Mouse (Mus musculus): ENCODE measurements around the gene Gpc2. TPM values are rescaled to one million over a fixed set of nuclear protein-coding genes. Genes with fewer than 3 reads are reported as not detected.

Gene Gpc2
- total and polyA plus RNA-seq, 3 experiments: 0.04 TPM; not detected in 2

DNA sequence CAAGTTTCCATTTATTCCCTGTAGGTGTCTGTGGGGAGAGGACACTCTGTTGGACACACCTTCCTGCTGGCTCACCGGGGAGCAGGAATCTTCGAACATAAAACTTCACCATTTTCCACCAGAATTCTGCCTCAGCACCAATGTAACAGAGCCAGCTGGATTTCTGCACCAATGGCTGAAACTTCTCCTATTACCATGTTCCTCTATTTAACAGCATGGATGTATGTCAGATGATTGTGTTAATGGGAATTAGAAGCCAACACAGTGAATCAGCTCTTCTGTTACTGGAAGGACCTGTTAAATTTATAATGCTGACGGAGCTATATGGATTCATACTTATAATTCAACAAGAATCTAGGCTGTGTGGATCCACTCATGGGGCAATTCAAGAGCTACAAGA is 50.3 kb downstream of the Gpc2 start:
- Histone ChIP-seq H3K9ac (ENCODE audit: control insufficient read depth, low read depth, low read length, poor library complexity, severe bottlenecking) (no peak overlapping the region), H3K79me2 (ENCODE audit: control insufficient read depth, insufficient read depth, low read length, poor library complexity) (no peaks in the 10 kb centered on the region), H3K4me1 (ENCODE audit: control insufficient read depth in 1 of 2, insufficient read depth in 2 of 2, low read length in 2 of 2) (peaks cover 10 to 17% of the 10 kb centered on the region in 2 experiments), H3K27ac (ENCODE audit: control insufficient read depth, low read depth, low read length) (no peak overlapping the region), H3K4me3 (ENCODE audit: control insufficient read depth in 1 of 2, insufficient read depth in 1 of 2, low read depth in 2 of 2, low read length in 2 of 2) (no peak overlapping the region), H3K9me3 (replicated peaks; ENCODE audit: insufficient read depth, low read length) (no peaks in the 10 kb centered on the region), H3K27me3 (ENCODE audit: control insufficient read depth in 1 of 2, insufficient read depth in 2 of 2, low read length in 2 of 2) (no peaks in the 10 kb centered on the region), H3K36me3 (ENCODE audit: control insufficient read depth in 1 of 2, insufficient read depth in 2 of 2, low read length in 2 of 2) (peaks cover 0 to 17% of the 10 kb centered on the region in 2 experiments; a peak in 2 of 4 replicates)
- peak; percentile 57 for DNase-seq (ENCODE audit: low read depth, low spot score)
- TF ChIP-seq TAL1 (IDR thresholded peaks at IDR 0.05; ENCODE audit: low read length) (no peak), NELFE (IDR thresholded peaks at IDR 0.05; ENCODE audit: low read depth, low read length) (0 out of 2 replicates have a peak, but pooled peaks have one; percentile 15), TCF12 (IDR thresholded peaks at IDR 0.05; ENCODE audit: low read depth, low read length) (no peak), NRF1 (IDR thresholded peaks at IDR 0.05; ENCODE audit: insufficient read depth, low read depth, low read length, poor library complexity, severe bottlenecking) (no peak), SMC3 (IDR thresholded peaks at IDR 0.05; ENCODE audit: low read depth, low read length) (no peak), ZMIZ1 (IDR thresholded peaks at IDR 0.05; ENCODE audit: low read depth, low read length) (no peak)

DNA sequence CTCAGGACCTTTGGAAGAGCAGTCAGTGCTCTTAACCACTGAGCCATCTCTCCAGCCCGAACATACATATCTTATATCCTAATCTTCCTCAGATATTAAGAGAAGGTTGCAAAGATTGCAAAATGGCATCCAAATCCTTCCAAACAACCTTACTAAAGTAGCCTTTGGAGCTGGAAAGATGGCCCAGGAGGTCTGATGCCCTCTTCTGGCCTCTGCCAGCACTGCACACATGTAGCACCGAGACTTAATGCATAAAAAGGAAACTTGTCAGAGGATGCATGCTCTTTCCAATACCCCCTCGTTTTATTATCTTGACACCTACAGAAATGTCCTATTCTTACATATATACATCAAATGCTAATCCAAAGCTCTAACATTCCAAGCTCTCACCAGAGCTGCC is 51.8 kb downstream of the Gpc2 start:
- no peak overlapping the region for H3K4me3 ChIP-seq (ENCODE audit: control insufficient read depth in 1 of 2, insufficient read depth in 1 of 2, low read depth in 2 of 2, low read length in 2 of 2)
- H3K36me3 ChIP-seq (ENCODE audit: control insufficient read depth in 1 of 2, insufficient read depth in 2 of 2, low read length in 2 of 2): peaks cover 0 to 19% of the 10 kb centered on the region in 2 experiments; a peak in 2 of 4 replicates
- H3K79me2 ChIP-seq (ENCODE audit: control insufficient read depth, insufficient read depth, low read length, poor library complexity): no peaks in the 10 kb centered on the region
- no peaks in the 10 kb centered on the region for H3K27me3 ChIP-seq (ENCODE audit: control insufficient read depth in 1 of 2, insufficient read depth in 2 of 2, low read length in 2 of 2)
- H3K9me3 ChIP-seq (replicated peaks; ENCODE audit: insufficient read depth, low read length): no peaks in the 10 kb centered on the region
- no peak overlapping the region for H3K27ac ChIP-seq (ENCODE audit: control insufficient read depth, low read depth, low read length)
- DNase-seq (ENCODE audit: low read depth, low spot score): peak; percentile 84
- H3K9ac ChIP-seq (ENCODE audit: control insufficient read depth, low read depth, low read length, poor library complexity, severe bottlenecking): no peak overlapping the region
- H3K4me1 ChIP-seq (ENCODE audit: control insufficient read depth in 1 of 2, insufficient read depth in 2 of 2, low read length in 2 of 2): peaks cover 10 to 19% of the 10 kb centered on the region in 2 experiments
- TF ChIP-seq GATA1 (IDR thresholded peaks at IDR 0.05; ENCODE audit: low read depth, low read length): no peak
- no peak for TF ChIP-seq TCF12 (IDR thresholded peaks at IDR 0.05; ENCODE audit: low read depth, low read length)
- no peak for TF ChIP-seq MEF2A (IDR thresholded peaks at IDR 0.05; ENCODE audit: extremely low read depth, insufficient replicate concordance, low read depth, low read length, poor library complexity, severe bottlenecking)
- no peak for TF ChIP-seq KAT2A (conservative IDR thresholded peaks at IDR 0.05; ENCODE audit: low read depth, low read length)
- TF ChIP-seq HCFC1 (IDR thresholded peaks at IDR 0.05; ENCODE audit: low read depth, low read length): no peak
- peak; percentile 72 for TF ChIP-seq SMC3 (IDR thresholded peaks at IDR 0.05; ENCODE audit: low read depth, low read length)
- TF ChIP-seq USF2 (IDR thresholded peaks at IDR 0.05; ENCODE audit: borderline replicate concordance in 1 of 2, insufficient read depth in 1 of 2, low read depth in 1 of 2, low read length in 2 of 2): no peak
- no peak for TF ChIP-seq TAL1 (IDR thresholded peaks at IDR 0.05; ENCODE audit: low read length)
- TF ChIP-seq UBTF (IDR thresholded peaks at IDR 0.05; ENCODE audit: borderline replicate concordance, insufficient read depth, low read depth, low read length): no peak
- no peak for TF ChIP-seq E2F4 (IDR thresholded peaks at IDR 0.05; ENCODE audit: borderline replicate concordance, low read depth, low read length)
- no peak; the same call in 1 of the 2 replicates for TF ChIP-seq MYC (IDR thresholded peaks at IDR 0.05; ENCODE audit: low read depth, low read length)
- 0 out of 2 replicates have a peak, but pooled peaks have one; percentile 29 for TF ChIP-seq MAX (IDR thresholded peaks at IDR 0.05; ENCODE audit: low read length)
- TF ChIP-seq POLR2AphosphoS2 (IDR thresholded peaks at IDR 0.05; ENCODE audit: low read length): no peak
- TF ChIP-seq ZC3H11A (IDR thresholded peaks at IDR 0.05; ENCODE audit: low read depth, low read length): peak; percentile 14
- TF ChIP-seq NELFE (IDR thresholded peaks at IDR 0.05; ENCODE audit: low read depth, low read length): no peak
- no peak for TF ChIP-seq MAZ (IDR thresholded peaks at IDR 0.05; ENCODE audit: low read depth, low read length)
- no peak for TF ChIP-seq EP300 (IDR thresholded peaks at IDR 0.05; ENCODE audit: low read depth in 1 of 2, low read length in 2 of 2)
- TF ChIP-seq CHD1 (IDR thresholded peaks at IDR 0.05; ENCODE audit: low read depth, low read length): no peak
- no peak for TF ChIP-seq POLR2AphosphoS5 (IDR thresholded peaks at IDR 0.05; ENCODE audit: borderline replicate concordance, low read depth, low read length)
- TF ChIP-seq TBP (IDR thresholded peaks at IDR 0.05; ENCODE audit: low read depth, low read length): 0 out of 2 replicates have a peak, but pooled peaks have one; percentile 34
- no peak for TF ChIP-seq MYB (IDR thresholded peaks at IDR 0.05; ENCODE audit: low read depth, low read length)
- no peak for TF ChIP-seq ETS1 (IDR thresholded peaks at IDR 0.05; ENCODE audit: low read depth, low read length)
- TF ChIP-seq SIN3A (IDR thresholded peaks at IDR 0.05; ENCODE audit: low read length): no peak
- TF ChIP-seq NRF1 (IDR thresholded peaks at IDR 0.05; ENCODE audit: insufficient read depth, low read depth, low read length, poor library complexity, severe bottlenecking): no peak
- TF ChIP-seq RAD21 (IDR thresholded peaks at IDR 0.05; ENCODE audit: low read depth, low read length): peak; percentile 46
- peak; percentile 81 to 95 (median 84) for TF ChIP-seq CTCF (IDR thresholded peaks at IDR 0.05 in 2 of 3, conservative IDR thresholded peaks at IDR 0.05 in 1 of 3; ENCODE audit: control insufficient read depth in 1 of 3, insufficient read depth in 1 of 3, low read depth in 2 of 3, low read length in 3 of 3, poor library complexity in 1 of 3, severe bottlenecking in 1 of 3)
- TF ChIP-seq ZKSCAN1 (IDR thresholded peaks at IDR 0.05; ENCODE audit: low read depth, low read length): no peak
- no peak for TF ChIP-seq CHD2 (IDR thresholded peaks at IDR 0.05; ENCODE audit: low read length)
- no peak for TF ChIP-seq ZMIZ1 (IDR thresholded peaks at IDR 0.05; ENCODE audit: low read depth, low read length)
- TF ChIP-seq RCOR1 (IDR thresholded peaks at IDR 0.05; ENCODE audit: low read depth, low read length): no peak
